ENCODE assay signal across 8 mouse cellular contexts in genomic region chr9:20491858-20492526, GRCm38 (mm10). TPM values are rescaled to one million over a fixed set of nuclear protein-coding genes. Genes with fewer than 3 reads are reported as not detected.
DNase-seq lines count a peak whose midpoint lies in the region; TF ChIP-seq lines count a peak whose summit lies in the region.

No protein-coding gene starts in this region.

- WGBS in cerebellum, adult 2 months: 5% methylated on average over 20 of the region's 20 CpGs
- WGBS in liver, adult 2 months: 5% methylated on average over 20 of the region's 20 CpGs

- H3K4me1 ChIP-seq in cerebellum, adult 2 months (ENCODE audit: control insufficient read depth, insufficient read depth, low read length): peaks cover 3% of the 10 kb centered on the region
- H3K4me1 ChIP-seq in liver, adult 2 months (ENCODE audit: control insufficient read depth, insufficient read depth, low read length): peaks cover 15% of the 10 kb centered on the region

- no peak for TF ChIP-seq POLR2A in cerebellum, adult 2 months (IDR thresholded peaks at IDR 0.05; ENCODE audit: borderline replicate concordance, insufficient read depth, low read length)
- no peak for TF ChIP-seq POLR2A in liver, adult 2 months (IDR thresholded peaks at IDR 0.05; ENCODE audit: extremely low read depth, insufficient read depth, low read length)

- no peaks in the 10 kb centered on the region for H3K27me3 ChIP-seq in cerebellum, adult 2 months (ENCODE audit: control insufficient read depth, insufficient read depth, low read length)
- no peaks in the 10 kb centered on the region for H3K27me3 ChIP-seq in liver, adult 2 months (ENCODE audit: control insufficient read depth, insufficient read depth, low read length)

- peak overlapping the region; percentile 98 for H3K9ac ChIP-seq in liver, adult 2 months (ENCODE audit: low read depth, low read length)

- H3K27ac ChIP-seq in cerebellum, adult 2 months (ENCODE audit: insufficient read depth, low read length): peak overlapping the region; percentile 98
- H3K27ac ChIP-seq in liver, adult 2 months (replicated peaks; ENCODE audit: insufficient read depth, low read depth, low read length): peak overlapping the region; percentile 98

- peaks cover 9% of the 10 kb centered on the region for H3K36me3 ChIP-seq in liver, adult 2 months (ENCODE audit: control insufficient read depth, insufficient read depth, low read length)

- DNase-seq in cerebellum, adult 2 months: peak in 1 of 2 experiments; percentile 20
- no peak for DNase-seq in cerebellum, adult 18-20 months
- peak; percentile 7 for DNase-seq in thymus, postnatal 0 days (ENCODE audit: low spot score)
- DNase-seq in thymus, postnatal 4 days: no peak
- peak; percentile 22 for DNase-seq in liver, adult 2 months (ENCODE audit: extremely low read depth, low read depth, low spot score)
- DNase-seq in layer of hippocampus, adult 18-20 months (ENCODE audit: low spot score in 2 of 2): no peak
- DNase-seq in spleen, adult 12 weeks (ENCODE audit: low spot score): no peak
- no peak for DNase-seq in adrenal gland, adult 8-10 months

- H3K4me3 ChIP-seq in cerebellum, adult 2 months (replicated peaks; ENCODE audit: insufficient read depth, low read depth, low read length): peak overlapping the region; percentile 91
- H3K4me3 ChIP-seq in liver, adult 2 months (ENCODE audit: insufficient read depth, low read depth, low read length): peak overlapping the region; percentile 99

- no peak for TF ChIP-seq CTCF in cerebellum, adult 2 months (IDR thresholded peaks at IDR 0.05; ENCODE audit: borderline replicate concordance, insufficient read depth, low read depth, low read length)
- TF ChIP-seq CTCF in liver, adult 2 months (IDR thresholded peaks at IDR 0.05; ENCODE audit: low read depth, low read length): no peak

- H3K79me2 ChIP-seq in liver, adult 2 months (ENCODE audit: control insufficient read depth, insufficient read depth, low read length): peaks cover 3% of the 10 kb centered on the region; the same call in 1 of the 2 replicates

RNA-seq across cellular contexts. Expression of gene Zfp426, which starts 0.6 kb away (rescaled TPM):
- 22.4 and 23.5 TPM in 2 replicates for polyA plus RNA-seq in cerebellum, adult 2 months (2012; rRNA removed)
- 14.7 and 18.1 TPM in 2 replicates for polyA plus RNA-seq in thymus, postnatal 0 days (2015; fragmentation: Nextera tagmentation; extraction: Ambion mirVana)
- 8.9 and 10.3 TPM in 2 replicates for total RNA-seq in liver, adult 2 months (2014; rRNA removed)
- 2.4 and 2.8 TPM in 2 replicates for polyA plus RNA-seq in liver, adult 2 months (2012; rRNA removed)
- total RNA-seq in layer of hippocampus, adult 18-20 months (2021): 10 to 100 TPM; 24.6 to 27.5 TPM
- total RNA-seq in adrenal gland, adult 8-10 months (2022): 10 to 100 TPM; 29.4 to 33.4 (median 32.1) TPM

RNA-seq across cellular contexts. Expression of gene Zfp266, which starts 29.2 kb away (rescaled TPM):
- polyA plus RNA-seq in cerebellum, adult 2 months (2012; rRNA removed): 19.5 and 23.6 TPM in 2 replicates
- polyA plus RNA-seq in thymus, postnatal 0 days (2015; fragmentation: Nextera tagmentation; extraction: Ambion mirVana): 52.5 and 69.8 TPM in 2 replicates
- total RNA-seq in liver, adult 2 months (2014; rRNA removed): 24.3 and 28.6 TPM in 2 replicates
- polyA plus RNA-seq in liver, adult 2 months (2012; rRNA removed): 2.7 and 3.0 TPM in 2 replicates
- total RNA-seq in layer of hippocampus, adult 18-20 months (2021): 10 to 100 TPM; 41.6 to 45.7 TPM
- 10 to 100 TPM; 35.1 to 60.2 (median 47.2) TPM for total RNA-seq in adrenal gland, adult 8-10 months (2022)

RNA-seq across cellular contexts. Expression of gene Zfp26, which starts 32.0 kb away (rescaled TPM):
- polyA plus RNA-seq in cerebellum, adult 2 months (2012; rRNA removed): 10.7 and 10.8 TPM in 2 replicates
- polyA plus RNA-seq in thymus, postnatal 0 days (2015; fragmentation: Nextera tagmentation; extraction: Ambion mirVana): 15.4 and 16.3 TPM in 2 replicates
- total RNA-seq in liver, adult 2 months (2014; rRNA removed): 8.2 and 8.8 TPM in 2 replicates
- polyA plus RNA-seq in liver, adult 2 months (2012; rRNA removed): 0.70 and 1.1 TPM in 2 replicates
- 10 to 100 TPM; 21.2 to 26.0 TPM for total RNA-seq in layer of hippocampus, adult 18-20 months (2021)
- total RNA-seq in adrenal gland, adult 8-10 months (2022): 10 to 100 TPM; 17.2 to 31.3 (median 25.7) TPM

Comparison
In these comparisons a context has a peak if more than half of its experiments do, and no peak if none do; other contexts are left out.
1. DNase-seq: peak in thymus, postnatal 0 days (single experiment) and liver, adult 2 months (single experiment); none in cerebellum, adult 18-20 months (0 of 2), thymus, postnatal 4 days (single experiment), layer of hippocampus, adult 18-20 months (0 of 2), spleen, adult 12 weeks (single experiment) and adrenal gland, adult 8-10 months (single experiment).